Mouse (Mus musculus) limb, embryonic 15.5 days (tissue): ENCODE measurements around the gene Acta2. TPM values are rescaled to one million over a fixed set of nuclear protein-coding genes. Genes with fewer than 3 reads are reported as not detected.
"Not testable (repeated sequence)": the region's sequence is repeated elsewhere in the genome, so short reads cannot be mapped to it uniquely, and the experiment has no call there.

ENCODE experiments used
- ATAC-seq: fragments of 200-750 bp; cut with Nextera tagmentation; 2 replicates; pipeline ENCODE4 v1.8.0; 2017; ENCODE audit warnings: low read depth, moderate TSS enrichment; ENCODE audit not compliant: insufficient number of reproducible peaks, low FRiP score, low TSS enrichment
- H3K27ac ChIP-seq: fragments of 300-500 bp; sonication (generic); 2 replicates; pipeline ENCODE4 v1.5.1; 2015; ENCODE audit warnings: moderate library complexity, mild to moderate bottlenecking, inconsistent platforms
- H3K27me3 ChIP-seq: fragments of 300-500 bp; sonication (generic); 2 replicates; pipeline ENCODE4 v1.6.1; 2015; ENCODE audit warnings: inconsistent platforms
- H3K36me3 ChIP-seq: fragments of 300-500 bp; sonication (generic); 2 replicates; pipeline ENCODE4 v1.6.1; 2015; ENCODE audit warnings: inconsistent platforms
- H3K4me1 ChIP-seq: fragments of 300-500 bp; sonication (generic); 2 replicates; pipeline ENCODE4 v1.6.1; 2015; ENCODE audit warnings: inconsistent platforms
- H3K4me2 ChIP-seq: fragments of 300-500 bp; sonication (generic); 2 replicates; pipeline ENCODE4 v1.6.1; 2015; ENCODE audit warnings: mild to moderate bottlenecking, inconsistent platforms
- H3K4me3 ChIP-seq: fragments of 300-500 bp; sonication (generic); 2 replicates; pipeline ENCODE4 v1.5.1; 2015; ENCODE audit warnings: mild to moderate bottlenecking, inconsistent platforms
- H3K9ac ChIP-seq: fragments of 300-500 bp; sonication (generic); 2 replicates; pipeline ENCODE4 v1.6.1; 2015; ENCODE audit warnings: inconsistent platforms
- H3K9me3 ChIP-seq: fragments of 300-500 bp; sonication (generic); 2 replicates; pipeline ENCODE4 v1.6.1; 2016; ENCODE audit warnings: inconsistent platforms
- WGBS: fragments of 180-500 bp; shearing (Covaris S2); methylation state at CpG from one replicate; pipeline ENCODE4 v1.1.7; 2015; 5-methylcytosine and 5-hydroxymethylcytosine counted together
- polyA plus RNA-seq: library from polyadenylated mRNA; unstranded; fragments of >200 nt; fragmentation: Nextera tagmentation; extraction: Ambion mirVana; gene quantifications from 2 replicates; pipeline ENCODE4 v1.2.1, GENCODE M21; 2015

The Acta2 gene
- polyA plus RNA-seq, 1 experiment from 2014 or later = 223 TPM

DNA sequence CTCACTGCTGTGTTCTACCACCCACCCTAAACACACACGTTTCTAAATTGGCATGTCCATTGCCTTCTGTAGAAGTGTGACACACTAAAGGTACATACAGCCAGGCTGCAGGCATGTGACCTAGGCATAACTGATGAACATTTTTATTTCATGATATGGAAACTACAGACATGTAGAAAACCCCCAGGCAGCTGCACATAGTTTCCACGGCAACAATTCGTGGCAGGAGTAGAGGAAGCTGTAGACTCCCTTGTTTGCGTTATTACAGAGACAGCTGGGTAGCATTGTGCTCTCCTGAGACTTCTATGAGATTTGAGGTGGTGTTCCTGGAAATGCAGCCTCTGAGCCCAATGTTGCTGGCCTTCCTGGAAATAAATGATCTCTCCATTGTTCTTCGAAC, 38.4 kb downstream of the Acta2 start:
- H3K4me2 ChIP-seq = no peak overlapping the region
- H3K9ac ChIP-seq = no peak overlapping the region
- no peaks in the 10 kb centered on the region for H3K27me3 ChIP-seq
- no peak overlapping the region for H3K4me3 ChIP-seq
- no peak for ATAC-seq
- H3K36me3 ChIP-seq = 0 out of 2 replicates have a peak, but pooled peaks cover 2% of the 10 kb centered on the region
- WGBS = 56% methylated on average over 5 of the region's 5 CpGs
- H3K4me1 ChIP-seq = 0 out of 2 replicates have a peak, but pooled peaks cover 2% of the 10 kb centered on the region
- H3K27ac ChIP-seq = no peak overlapping the region
- H3K9me3 ChIP-seq = no peaks in the 10 kb centered on the region

DNA sequence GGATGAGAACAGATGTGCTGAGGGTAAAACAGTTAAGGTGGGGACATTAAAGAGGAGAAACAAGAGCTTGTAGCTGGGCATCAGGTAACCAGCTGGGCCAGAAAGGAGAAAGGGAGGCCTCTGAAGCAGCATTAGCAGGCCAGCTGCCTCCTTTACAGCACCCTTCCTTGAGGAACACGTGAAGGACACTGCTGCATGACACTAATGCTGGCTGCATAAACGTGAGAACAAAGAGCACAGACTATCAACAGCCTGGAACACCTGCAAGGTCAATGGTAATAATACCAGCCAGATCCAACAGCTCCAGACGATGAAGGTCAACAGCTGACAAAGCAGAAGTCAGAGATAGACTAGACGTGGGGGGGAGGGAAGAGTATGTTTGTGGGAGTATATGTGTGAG, 41.3 kb downstream of the Acta2 start:
- 54% methylated on average over 4 of the region's 4 CpGs for WGBS

GRCm38 (mm10) chr19:34213251-34213645, 42.1 kb downstream of the Acta2 start:
- H3K4me1 ChIP-seq = 0 out of 2 replicates have a peak, but pooled peaks cover 2% of the 10 kb centered on the region
- no peak for ATAC-seq
- no peak overlapping the region for H3K4me2 ChIP-seq
- H3K4me3 ChIP-seq = no peak overlapping the region
- H3K27me3 ChIP-seq = no peaks in the 10 kb centered on the region
- H3K9ac ChIP-seq = no peak overlapping the region
- H3K36me3 ChIP-seq = no peaks in the 10 kb centered on the region
- no peaks in the 10 kb centered on the region for H3K9me3 ChIP-seq
- H3K27ac ChIP-seq = no peak overlapping the region

More for the DNA sequence above, 41.3 kb downstream of the Acta2 start:
- H3K9ac ChIP-seq = no peak overlapping the region
- no peaks in the 10 kb centered on the region for H3K27me3 ChIP-seq
- no peak overlapping the region for H3K4me2 ChIP-seq
- H3K4me3 ChIP-seq = no peak overlapping the region
- 0 out of 2 replicates have a peak, but pooled peaks cover 2% of the 10 kb centered on the region for H3K4me1 ChIP-seq
- no peak for ATAC-seq
- no peaks in the 10 kb centered on the region for H3K36me3 ChIP-seq
- no peaks in the 10 kb centered on the region for H3K9me3 ChIP-seq
- no peak overlapping the region for H3K27ac ChIP-seq

DNA sequence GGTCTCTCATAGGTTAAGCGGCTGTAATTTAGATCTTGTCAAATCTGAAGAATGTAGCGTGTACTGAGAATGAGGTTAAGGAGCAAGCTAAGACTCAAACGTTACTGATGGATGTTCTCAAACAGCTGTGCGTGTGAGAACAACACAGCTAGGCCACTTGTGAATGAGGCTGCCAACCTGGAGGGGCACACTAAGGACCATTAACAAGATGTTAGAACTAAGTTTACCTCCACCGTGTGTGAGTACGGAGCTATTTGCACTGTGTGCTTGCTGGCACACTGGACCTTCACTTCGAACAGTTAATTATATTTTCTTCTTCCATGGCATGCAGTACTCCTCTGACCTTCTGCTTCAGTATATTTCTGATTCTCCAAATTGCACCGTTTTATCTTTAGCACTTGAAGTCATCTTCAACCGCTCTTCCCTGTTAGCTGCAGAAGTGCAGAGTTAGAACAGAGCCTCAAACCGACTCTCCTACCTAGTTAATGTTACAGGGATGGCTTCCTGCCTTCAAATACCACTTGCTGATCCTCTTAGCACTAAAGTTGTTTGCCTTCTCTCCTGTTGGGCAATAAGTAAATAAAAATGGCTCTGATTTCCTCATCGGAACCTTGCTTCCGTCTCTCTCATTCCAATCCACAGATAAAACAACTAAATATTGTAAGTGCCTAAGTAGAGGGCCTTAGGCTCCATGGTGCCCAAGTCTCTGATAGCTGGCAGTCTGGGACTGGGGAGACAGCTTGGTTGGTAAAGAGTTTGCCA, 42.7 kb downstream of the Acta2 start:
- Histone ChIP-seq H3K36me3 (no peaks in the 10 kb centered on the region), H3K27ac (no peak overlapping the region), H3K27me3 (no peaks in the 10 kb centered on the region), H3K4me2 (no peak overlapping the region), H3K9ac (no peak overlapping the region), H3K4me3 (no peak overlapping the region), H3K9me3 (no peaks in the 10 kb centered on the region), H3K4me1 (0 out of 2 replicates have a peak, but pooled peaks cover 2% of the 10 kb centered on the region)
- ATAC-seq = no peak
- WGBS = 85% methylated on average over 12 of the region's 12 CpGs

GRCm38 (mm10) chr19:34210841-34211240, 44.5 kb downstream of the Acta2 start:
- no peaks in the 10 kb centered on the region for H3K9me3 ChIP-seq
- no peak overlapping the region for H3K27ac ChIP-seq
- H3K4me1 ChIP-seq = no peaks in the 10 kb centered on the region
- H3K27me3 ChIP-seq = no peaks in the 10 kb centered on the region
- WGBS = 60% methylated on average over 2 of the region's 2 CpGs
- no peak overlapping the region for H3K4me2 ChIP-seq
- no peak for ATAC-seq
- H3K4me3 ChIP-seq = no peak overlapping the region
- H3K9ac ChIP-seq = no peak overlapping the region
- H3K36me3 ChIP-seq = no peaks in the 10 kb centered on the region

- ATAC-seq = no peak
These were observed 45.3 kb downstream of the Acta2 start for GRCm38 (mm10) chr19:34209930-34210581.

DNA sequence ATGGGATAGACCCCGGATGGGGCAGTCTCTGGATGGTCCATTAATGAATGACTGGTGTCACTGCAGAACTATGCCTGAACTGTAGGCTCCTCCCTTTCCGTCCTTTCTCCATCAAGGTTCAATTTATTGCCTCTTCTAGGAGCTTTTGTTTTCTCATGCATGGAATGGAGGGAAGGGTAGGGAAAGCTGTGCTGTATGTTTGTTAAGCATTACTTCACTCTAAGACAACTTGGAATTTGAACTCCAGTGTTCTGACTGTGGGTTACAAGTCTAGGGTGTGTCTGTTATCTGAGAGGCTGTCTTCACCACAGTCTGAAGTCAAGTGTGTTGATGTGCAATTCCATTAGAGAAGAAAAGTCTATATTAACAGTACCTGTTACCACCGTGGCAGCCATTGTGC, 46.4 kb downstream of the Acta2 start:
- no peak for ATAC-seq
- Histone ChIP-seq H3K27ac (no peak overlapping the region), H3K27me3 (no peaks in the 10 kb centered on the region), H3K9ac (no peak overlapping the region), H3K9me3 (no peaks in the 10 kb centered on the region), H3K4me3 (no peak overlapping the region), H3K4me2 (no peak overlapping the region), H3K4me1 (no peaks in the 10 kb centered on the region), H3K36me3 (no peaks in the 10 kb centered on the region)
- WGBS = 77% methylated on average over 3 of the region's 3 CpGs

More at GRCm38 (mm10) chr19:34209930-34210581, 45.3 kb downstream of the Acta2 start:
- H3K4me3 ChIP-seq = no peak overlapping the region
- H3K4me2 ChIP-seq = no peak overlapping the region
- 73% methylated on average over 8 of the region's 8 CpGs for WGBS
- no peaks in the 10 kb centered on the region for H3K36me3 ChIP-seq
- H3K27ac ChIP-seq = no peak overlapping the region
- no peaks in the 10 kb centered on the region for H3K27me3 ChIP-seq
- H3K4me1 ChIP-seq = no peaks in the 10 kb centered on the region
- no peaks in the 10 kb centered on the region for H3K9me3 ChIP-seq
- H3K9ac ChIP-seq = no peak overlapping the region

GRCm38 (mm10) chr19:34206760-34207440, 48.5 kb downstream of the Acta2 start:
- H3K4me2 ChIP-seq = no peak overlapping the region
- H3K27me3 ChIP-seq = no peaks in the 10 kb centered on the region
- H3K9ac ChIP-seq = no peak overlapping the region
- H3K9me3 ChIP-seq = no peaks in the 10 kb centered on the region
- H3K4me1 ChIP-seq = no peaks in the 10 kb centered on the region
- WGBS = 91% methylated on average over 8 of the region's 8 CpGs
- no peak for ATAC-seq
- H3K27ac ChIP-seq = no peak overlapping the region
- no peaks in the 10 kb centered on the region for H3K36me3 ChIP-seq
- no peak overlapping the region for H3K4me3 ChIP-seq

GRCm38 (mm10) chr19:34206128-34206527, 49.3 kb downstream of the Acta2 start:
- not testable (repeated sequence) for ATAC-seq, H3K27ac ChIP-seq, H3K4me2 ChIP-seq, H3K27me3 ChIP-seq, H3K4me1 ChIP-seq, H3K9ac ChIP-seq, H3K9me3 ChIP-seq, H3K4me3 ChIP-seq, H3K36me3 ChIP-seq
- WGBS = 82% methylated on average over 4 of the region's 4 CpGs

DNA sequence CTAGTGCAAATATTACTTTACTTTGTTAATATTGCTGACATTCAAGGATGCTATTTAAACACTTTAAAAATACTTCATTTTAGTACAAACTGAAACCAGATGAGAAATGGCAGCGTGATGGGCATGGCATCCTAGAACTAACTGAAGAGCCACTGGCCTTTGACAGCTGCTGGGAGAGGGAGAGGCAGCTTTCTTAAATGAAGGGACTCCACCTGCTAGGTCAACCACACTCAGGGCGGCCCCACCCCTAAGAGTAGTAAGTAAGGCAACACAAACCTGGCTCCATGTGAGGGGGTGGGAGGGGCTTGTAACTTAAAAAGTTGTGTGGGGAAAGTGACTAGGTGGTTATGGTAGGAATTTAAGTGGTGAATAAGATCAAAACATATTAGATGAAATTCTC, 52.7 kb downstream of the Acta2 start:
- no peak overlapping the region for H3K4me3 ChIP-seq
- no peaks in the 10 kb centered on the region for H3K27me3 ChIP-seq
- H3K9ac ChIP-seq = no peak overlapping the region
- 85% methylated on average over 2 of the region's 2 CpGs for WGBS
- H3K4me1 ChIP-seq = no peaks in the 10 kb centered on the region
- H3K4me2 ChIP-seq = no peak overlapping the region
- ATAC-seq = no peak
- H3K9me3 ChIP-seq = no peaks in the 10 kb centered on the region
- no peak overlapping the region for H3K27ac ChIP-seq
- H3K36me3 ChIP-seq = no peaks in the 10 kb centered on the region

DNA sequence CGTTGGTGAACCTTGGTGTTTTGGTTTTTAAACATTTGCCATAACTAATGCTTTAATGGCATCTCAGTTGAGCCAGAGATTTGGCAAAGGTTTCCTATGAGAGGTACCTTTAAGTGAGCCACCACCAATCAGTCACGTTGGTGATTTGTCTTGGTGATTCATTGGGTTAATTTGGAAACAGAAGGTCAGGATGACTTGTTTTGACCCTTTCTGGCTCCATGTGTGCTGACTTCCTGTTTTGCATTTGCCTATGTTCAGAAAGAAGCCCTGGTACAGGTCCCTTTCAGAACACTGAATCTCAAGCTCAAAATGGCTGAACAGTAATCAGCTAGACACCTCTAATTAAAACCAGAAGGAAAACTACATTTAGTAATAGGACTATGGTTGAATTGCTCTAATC, 55.9 kb downstream of the Acta2 start:
- ATAC-seq = no peak
- H3K4me2 ChIP-seq = no peak overlapping the region
- no peak overlapping the region for H3K27ac ChIP-seq
- H3K27me3 ChIP-seq = no peaks in the 10 kb centered on the region
- 32% methylated on average over 2 of the region's 2 CpGs for WGBS
- H3K4me1 ChIP-seq = peaks cover under 1% of the 10 kb centered on the region
- no peak overlapping the region for H3K9ac ChIP-seq
- H3K9me3 ChIP-seq = no peaks in the 10 kb centered on the region
- H3K4me3 ChIP-seq = no peak overlapping the region
- no peaks in the 10 kb centered on the region for H3K36me3 ChIP-seq

GRCm38 (mm10) chr19:34198901-34199300, 56.5 kb downstream of the Acta2 start:
- H3K36me3 ChIP-seq = no peaks in the 10 kb centered on the region
- WGBS = 73% methylated on average over 4 of the region's 4 CpGs

More at GRCm38 (mm10) chr19:34198901-34199300, 56.5 kb downstream of the Acta2 start:
- no peak overlapping the region for H3K27ac ChIP-seq
- H3K4me1 ChIP-seq = peaks cover 6% of the 10 kb centered on the region
- no peak overlapping the region for H3K4me3 ChIP-seq
- no peak overlapping the region for H3K4me2 ChIP-seq
- no peak for ATAC-seq
- no peaks in the 10 kb centered on the region for H3K27me3 ChIP-seq
- H3K9ac ChIP-seq = no peak overlapping the region
- no peaks in the 10 kb centered on the region for H3K9me3 ChIP-seq
